Mouse (Mus musculus): ENCODE results near the gene Gmpr2. TPM values are rescaled to one million over a fixed set of nuclear protein-coding genes. Genes with fewer than 3 reads are reported as not detected.

Gene Gmpr2
- total RNA-seq, 2 experiments from 2014 or later: 16.6 to 21.0 TPM

- DNase-seq: peak; percentile 92
Observed at GRCm38 (mm10) chr14:55681160-55682117, 9.7 kb downstream of the Gmpr2 start, which contains the start of gene Tinf2. Gene Tinf2, minus strand, starts transcription at chr14:55681820.

DNA sequence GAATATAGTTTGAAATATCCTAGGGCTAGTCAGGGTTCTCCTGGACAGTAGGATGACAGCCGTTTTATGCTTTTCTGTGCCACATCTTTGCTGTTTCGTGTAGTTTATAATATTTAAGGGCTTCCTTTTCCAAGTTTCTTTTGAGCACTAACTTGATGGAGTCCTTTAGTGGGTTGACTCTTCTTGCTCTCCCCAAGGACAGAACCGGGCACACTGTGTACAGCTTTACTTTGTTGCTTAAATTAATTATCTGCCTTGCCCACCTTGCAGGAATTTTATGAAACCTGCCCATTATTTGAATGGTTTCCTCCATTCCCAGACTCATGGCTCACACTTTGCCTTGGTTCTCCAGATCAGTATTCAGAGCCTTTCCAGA lies 10.4 kb downstream of the Gmpr2 start:
- no peak for DNase-seq

DNA sequence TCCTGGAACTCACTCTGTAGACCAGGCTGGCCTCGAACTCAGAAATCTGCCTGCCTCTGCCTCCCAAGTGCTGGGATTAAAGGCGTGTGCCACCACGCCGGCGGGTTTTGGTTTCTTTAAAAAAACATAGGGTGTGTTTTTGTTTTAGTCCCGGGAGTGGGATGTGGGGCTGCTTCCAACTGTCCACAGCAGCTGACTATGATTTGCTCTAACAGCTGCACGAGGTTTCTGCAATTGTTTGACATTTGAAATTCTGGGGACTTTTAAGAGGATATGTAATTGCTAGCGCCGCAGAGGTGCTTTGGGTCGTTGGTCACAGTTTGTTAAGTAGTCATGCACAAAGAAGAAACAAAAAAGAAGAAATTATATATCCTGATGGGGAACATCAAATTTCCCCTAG lies 17.7 kb downstream of the Gmpr2 start:
- no peak for DNase-seq

DNA sequence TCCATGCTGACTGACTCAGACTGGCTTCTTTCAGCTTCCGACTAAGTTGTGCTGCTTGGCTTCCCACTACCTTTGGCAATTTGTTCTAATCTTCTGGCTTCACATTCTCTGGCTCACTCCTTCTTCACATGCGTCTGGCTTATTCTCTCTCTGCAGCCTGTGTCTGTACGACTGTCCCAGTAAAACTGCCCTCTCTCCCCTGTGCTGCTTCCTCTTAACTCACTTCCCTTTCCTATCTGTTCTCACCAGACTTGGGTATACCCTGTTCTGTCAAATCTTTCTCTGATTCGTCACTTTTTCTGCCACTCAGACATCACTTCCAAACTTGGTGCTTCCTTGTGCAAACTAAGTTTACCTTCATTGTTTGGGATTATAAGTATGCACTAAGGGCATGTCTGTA lies 25.5 kb downstream of the Gmpr2 start:
- DNase-seq: no peak

- DNase-seq: no peak
Observed at GRCm38 (mm10) chr14:55701131-55701530, 29.4 kb downstream of the Gmpr2 start.

GRCm38 (mm10) chr14:55702761-55703160 lies 31.0 kb downstream of the Gmpr2 start:
- DNase-seq: no peak

GRCm38 (mm10) chr14:55706051-55706600 lies 34.4 kb downstream of the Gmpr2 start:
- DNase-seq: no peak

- DNase-seq: no peak
Observed at GRCm38 (mm10) chr14:55707397-55707796, 35.7 kb downstream of the Gmpr2 start.

- DNase-seq: no peak
Observed at GRCm38 (mm10) chr14:55709509-55709908, 37.8 kb downstream of the Gmpr2 start.

DNA sequence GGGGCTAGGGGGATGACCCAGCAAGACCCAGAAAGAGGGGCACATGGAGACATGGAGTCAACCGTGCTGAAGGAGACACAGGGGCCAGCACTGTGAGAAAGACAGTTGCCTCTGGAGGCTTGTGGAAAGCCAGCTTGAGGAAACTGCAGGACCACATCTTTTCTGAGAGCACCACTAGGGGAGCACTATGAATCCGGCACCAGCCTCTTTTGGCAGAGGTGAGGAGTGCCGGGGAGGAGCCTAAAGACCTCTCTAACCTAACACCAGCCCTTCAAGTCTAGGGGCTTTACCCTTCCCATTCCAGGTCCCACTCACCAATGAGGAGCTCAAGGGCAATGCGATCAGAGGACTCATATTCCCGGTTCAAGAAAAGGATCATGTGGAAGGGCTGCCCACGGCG lies 40.0 kb downstream of the Gmpr2 start:
- DNase-seq: no peak

GRCm38 (mm10) chr14:55713007-55713728 lies 41.4 kb downstream of the Gmpr2 start:
- peak; percentile 36 for DNase-seq

DNA sequence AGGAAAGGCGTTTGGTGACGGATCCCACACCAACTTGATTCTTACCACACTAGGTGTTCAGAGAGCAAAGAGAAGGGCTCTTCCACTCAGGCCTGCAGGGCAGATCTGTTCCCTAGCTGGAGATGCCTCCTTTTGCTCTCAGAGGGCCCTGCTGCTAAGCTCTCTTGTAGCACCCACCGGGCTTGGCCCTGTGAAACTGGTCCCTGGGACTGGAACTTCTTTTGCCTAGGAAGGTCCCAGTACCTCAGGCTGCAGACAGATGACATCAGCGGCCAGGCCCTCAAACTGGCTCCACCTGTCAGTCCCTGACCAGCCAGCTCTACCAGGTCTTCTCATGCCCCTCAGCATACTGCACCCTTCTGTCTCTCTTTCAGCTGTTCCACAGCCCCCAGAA lies 42.0 kb downstream of the Gmpr2 start, which contains the start of gene Tgm1:
Gene Tgm1 (minus strand): TSS at position 198 of the 394 bp plus-strand sequence.
- no peak for DNase-seq

GRCm38 (mm10) chr14:55714893-55715292 lies 43.2 kb downstream of the Gmpr2 start:
- DNase-seq: no peak

- DNase-seq: no peak
Observed at GRCm38 (mm10) chr14:55716271-55716670, 44.5 kb downstream of the Gmpr2 start.

DNA sequence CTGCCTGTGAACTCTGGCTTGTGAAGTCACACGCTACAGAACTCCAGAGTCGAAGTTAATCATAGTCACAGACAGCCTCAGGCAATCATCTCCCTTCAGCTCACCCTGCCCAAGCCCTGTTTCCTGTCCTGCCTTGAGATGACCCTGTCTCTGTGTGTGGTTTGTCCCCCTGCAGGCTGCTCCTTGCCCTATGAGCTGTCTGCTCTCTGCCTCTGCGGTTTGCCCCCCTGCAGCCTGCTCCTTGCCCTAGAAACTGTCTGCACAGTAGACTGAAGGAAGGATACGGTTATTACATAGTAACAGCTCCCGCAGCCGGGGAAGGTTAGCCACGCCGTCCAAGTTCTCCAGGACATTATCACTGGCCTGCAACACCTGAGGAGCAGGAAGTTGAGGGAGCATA lies 45.1 kb downstream of the Gmpr2 start:
- DNase-seq: no peak

- no peak for DNase-seq
Observed at GRCm38 (mm10) chr14:55719737-55720136, 48.0 kb downstream of the Gmpr2 start.

- DNase-seq: no peak
Observed at GRCm38 (mm10) chr14:55720666-55721065, 48.9 kb downstream of the Gmpr2 start.

DNA sequence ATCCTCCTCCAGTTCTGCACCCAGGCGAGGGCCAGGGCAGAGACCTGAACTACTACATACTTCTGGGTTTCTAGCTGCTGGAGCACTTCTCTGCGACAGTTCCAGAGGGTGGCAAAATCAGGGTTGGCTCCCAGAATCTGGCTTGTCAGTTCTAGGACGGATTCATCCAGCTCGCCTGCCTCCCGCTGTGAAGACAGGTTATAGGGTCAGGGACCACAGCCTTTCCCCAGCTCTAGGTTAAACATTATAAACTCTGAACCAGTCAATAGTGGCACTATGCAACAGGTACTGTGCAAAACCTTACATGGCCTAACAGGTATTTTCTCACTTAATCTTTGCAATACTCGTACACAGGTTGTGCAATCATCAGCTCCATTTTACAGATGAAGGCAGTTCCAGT lies 49.3 kb downstream of the Gmpr2 start:
- no peak for DNase-seq

- DNase-seq: peak; percentile 93
Observed at GRCm38 (mm10) chr14:55721700-55722437, 50.1 kb downstream of the Gmpr2 start, which contains the start of gene Rabggta. Gene Rabggta, minus strand, starts transcription at chr14:55722263.

GRCm38 (mm10) chr14:55722438-55722945 lies 50.8 kb downstream of the Gmpr2 start:
- DNase-seq: no peak

DNA sequence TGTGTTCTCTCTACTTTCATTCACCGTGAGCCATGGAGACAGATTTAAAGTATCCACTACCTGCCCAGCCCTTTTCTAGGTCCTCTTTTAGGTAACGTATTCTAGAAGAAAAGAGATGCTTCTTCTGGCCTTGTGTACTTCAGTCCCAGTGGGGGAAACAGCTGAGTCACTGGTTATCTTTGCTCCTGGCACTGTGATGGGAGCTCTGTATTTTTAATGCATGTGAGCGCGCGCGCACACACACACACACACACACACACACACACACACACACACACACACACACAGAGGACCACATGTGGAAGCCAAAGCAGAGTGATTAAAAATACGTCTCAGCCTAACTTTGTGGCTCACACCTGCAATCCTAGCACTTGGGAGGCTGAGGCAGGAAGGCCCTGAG lies 51.7 kb downstream of the Gmpr2 start:
- no peak for DNase-seq

DNA sequence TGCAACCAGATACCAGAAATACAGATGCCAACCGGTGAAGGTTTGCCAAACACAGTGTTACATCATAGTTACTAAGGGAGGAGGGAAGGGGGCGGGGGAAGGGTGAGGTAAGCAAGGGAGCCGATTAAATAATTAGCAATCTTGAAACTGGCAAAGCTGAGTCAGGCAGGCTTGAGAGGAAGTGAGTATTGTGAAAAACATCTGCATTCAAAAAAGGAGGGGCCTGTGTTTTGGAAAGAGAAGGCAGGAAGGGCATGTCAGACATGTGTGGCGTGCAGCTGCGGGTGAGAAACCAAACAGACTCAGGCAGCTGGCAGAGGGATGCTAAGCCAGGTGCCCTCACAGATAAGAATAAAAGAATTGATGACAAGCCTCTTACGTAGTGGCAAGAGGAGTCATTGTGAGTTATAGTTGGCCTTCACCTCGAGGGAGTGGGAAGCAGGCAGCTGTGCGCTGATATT lies 52.7 kb downstream of the Gmpr2 start:
- DNase-seq: peak; percentile 25

Data from heart, postnatal 4 days (tissue).